Mouse (Mus musculus): ENCODE measurements around the gene Phactr1.
"Not testable (repeated sequence)": the region's sequence is repeated elsewhere in the genome, so short reads cannot be mapped to it uniquely, and the experiment has no call there.

The Phactr1 gene

GRCm38 (mm10) chr13:42921769-42922450 is 241.5 kb downstream of the Phactr1 start:
- DNase-seq (ENCODE audit: low spot score in 2 of 2): peak; percentile 54 to 74

- no peak for DNase-seq (ENCODE audit: low spot score in 2 of 2)
These were observed 247.4 kb downstream of the Phactr1 start for GRCm38 (mm10) chr13:42927778-42928177.

GRCm38 (mm10) chr13:42929529-42930235 is 249.3 kb downstream of the Phactr1 start:
- DNase-seq (ENCODE audit: low spot score in 2 of 2): no peak

GRCm38 (mm10) chr13:42932046-42932445 is 251.6 kb downstream of the Phactr1 start:
- DNase-seq (ENCODE audit: low spot score in 2 of 2): no peak

- DNase-seq (ENCODE audit: low spot score in 2 of 2): no peak
These were observed 254.2 kb downstream of the Phactr1 start for GRCm38 (mm10) chr13:42934538-42935126.

- no peak for DNase-seq (ENCODE audit: low spot score in 2 of 2)
These were observed 257.4 kb downstream of the Phactr1 start for GRCm38 (mm10) chr13:42937871-42938270.

- no peak for DNase-seq (ENCODE audit: low spot score in 2 of 2)
These were observed 257.9 kb downstream of the Phactr1 start for GRCm38 (mm10) chr13:42938346-42938745.

- DNase-seq (ENCODE audit: low spot score in 2 of 2): no peak
These were observed 259.8 kb downstream of the Phactr1 start for GRCm38 (mm10) chr13:42940271-42940670.

- no peak for DNase-seq (ENCODE audit: low spot score in 2 of 2)
These were observed 263.7 kb downstream of the Phactr1 start for GRCm38 (mm10) chr13:42944106-42944505.

- not testable (repeated sequence) for DNase-seq (ENCODE audit: low spot score in 2 of 2)
These were observed 264.8 kb downstream of the Phactr1 start for GRCm38 (mm10) chr13:42945201-42945600.

- no peak for DNase-seq (ENCODE audit: low spot score in 2 of 2)
These were observed 268.4 kb downstream of the Phactr1 start for GRCm38 (mm10) chr13:42948717-42949265.

GRCm38 (mm10) chr13:42949336-42949735 is 268.9 kb downstream of the Phactr1 start:
- DNase-seq (ENCODE audit: low spot score in 2 of 2): no peak

- DNase-seq (ENCODE audit: low spot score in 2 of 2): no peak
These were observed 269.6 kb downstream of the Phactr1 start for GRCm38 (mm10) chr13:42950056-42950455.

- DNase-seq (ENCODE audit: low spot score in 2 of 2): peak; percentile 52 to 79
These were observed 271.8 kb downstream of the Phactr1 start for GRCm38 (mm10) chr13:42952037-42952721.

GRCm38 (mm10) chr13:42953071-42953470 is 272.6 kb downstream of the Phactr1 start:
- DNase-seq (ENCODE audit: low spot score in 2 of 2): no peak

- DNase-seq (ENCODE audit: low spot score in 2 of 2): no peak
These were observed 273.7 kb downstream of the Phactr1 start for GRCm38 (mm10) chr13:42954116-42954515.

GRCm38 (mm10) chr13:42956327-42956726 is 275.9 kb downstream of the Phactr1 start:
- DNase-seq (ENCODE audit: low spot score in 2 of 2): no peak

GRCm38 (mm10) chr13:42957856-42958255 is 277.4 kb downstream of the Phactr1 start:
- DNase-seq (ENCODE audit: low spot score in 2 of 2): no peak

GRCm38 (mm10) chr13:42958867-42959266 is 278.4 kb downstream of the Phactr1 start:
- no peak for DNase-seq (ENCODE audit: low spot score in 2 of 2)

GRCm38 (mm10) chr13:42961561-42961960 is 281.1 kb downstream of the Phactr1 start:
- no peak for DNase-seq (ENCODE audit: low spot score in 2 of 2)

GRCm38 (mm10) chr13:42968537-42968936 is 288.1 kb downstream of the Phactr1 start:
- DNase-seq (ENCODE audit: low spot score in 2 of 2): no peak

- no peak for DNase-seq (ENCODE audit: low spot score in 2 of 2)
These were observed 293.1 kb downstream of the Phactr1 start for GRCm38 (mm10) chr13:42973561-42973960.

All from right cerebral cortex, postnatal 36 days (tissue).